Mouse (Mus musculus): ENCODE measurements around the gene Spryd7.

GRCm38 (mm10) chr14:61556289-61557147, at the start of gene Spryd7:
- TF ChIP-seq CTCF (conservative IDR thresholded peaks at IDR 0.05; ENCODE audit: low read length) = no peak
- no peak for TF ChIP-seq POU5F1 (IDR thresholded peaks at IDR 0.05; ENCODE audit: borderline replicate concordance, low read length)
- TF ChIP-seq NANOG (IDR thresholded peaks at IDR 0.05; ENCODE audit: borderline replicate concordance, low read length) = no peak

All from E14TG2a.4 (cell line).